8 mouse cellular contexts compared by ENCODE assay signal in the genomic region with DNA sequence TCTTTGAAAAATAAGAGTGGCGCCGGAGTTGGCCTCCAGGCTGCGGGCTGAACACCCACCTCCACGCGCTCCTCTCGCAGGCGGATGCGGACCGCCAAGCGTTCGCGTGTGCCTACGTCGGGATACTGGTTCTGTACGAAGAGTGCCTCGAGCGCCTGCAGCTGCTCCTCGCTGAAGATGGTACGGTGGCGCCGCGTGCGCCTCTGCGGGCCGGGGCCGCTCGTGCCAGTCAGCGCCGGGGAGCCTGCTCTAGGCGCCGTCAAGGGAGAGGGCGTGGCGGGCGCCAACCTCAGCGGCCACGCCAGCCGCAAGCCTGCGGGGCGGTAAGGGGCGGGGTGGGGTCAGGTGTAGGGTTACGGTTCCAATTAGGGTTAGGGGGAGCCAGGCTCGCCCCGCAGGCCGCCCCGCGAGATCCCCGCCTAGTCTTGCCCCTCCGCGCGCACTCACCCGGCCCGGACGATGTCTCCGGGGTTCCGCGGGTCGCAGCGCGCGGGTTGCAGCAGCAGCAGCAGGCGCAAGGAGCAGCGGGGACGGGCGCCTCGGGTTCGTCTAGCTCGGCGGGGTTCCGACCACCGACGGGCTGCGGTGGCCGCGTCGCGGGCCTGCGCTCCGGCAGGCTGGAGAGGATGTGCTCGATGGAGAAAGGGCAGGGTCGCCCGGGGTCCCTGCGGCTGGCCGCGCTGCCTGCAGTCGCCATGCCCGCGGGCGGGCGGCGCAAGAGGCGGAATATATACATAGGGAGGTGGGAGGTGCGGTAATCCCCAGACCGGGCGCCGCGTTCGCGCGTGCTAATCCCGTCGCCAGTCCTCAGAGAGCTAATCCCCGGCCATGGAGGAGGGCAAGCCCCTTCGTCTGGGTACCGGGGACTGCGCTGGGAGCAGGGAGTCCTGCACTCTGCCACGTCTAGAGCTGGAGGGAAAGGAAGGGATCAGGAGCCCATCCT. TPM values are rescaled to one million over a fixed set of nuclear protein-coding genes. Genes with fewer than 3 reads are reported as not detected.
DNase-seq lines count a peak whose midpoint lies in the region; ATAC-seq and TF ChIP-seq lines count a peak whose summit lies in the region.

Gene Gsc2, minus strand, starts transcription at position 753 of the 943 bp plus-strand sequence.

- H3K9ac ChIP-seq in heart, embryonic 16.5 days (ENCODE audit: low read length) = no peak within 1 kb of the TSS
- H3K9ac ChIP-seq in forebrain, embryonic 16.5 days (replicated peaks; ENCODE audit: low read depth, low read length) = peak within 1 kb of the TSS; percentile 26
- H3K9ac ChIP-seq in liver, embryonic 13.5 days = no peak within 1 kb of the TSS

- no peaks in the 10 kb centered on the region for H3K9me3 ChIP-seq in heart, embryonic 16.5 days (replicated peaks; ENCODE audit: control insufficient read depth, low read length)
- H3K9me3 ChIP-seq in forebrain, embryonic 16.5 days (ENCODE audit: control insufficient read depth, low read length) = no peaks in the 10 kb centered on the region
- no peaks in the 10 kb centered on the region for H3K9me3 ChIP-seq in liver, embryonic 13.5 days (replicated peaks)

- no peaks in the 10 kb centered on the region for H3K36me3 ChIP-seq in heart, embryonic 16.5 days (ENCODE audit: control insufficient read depth, insufficient read depth)
- H3K36me3 ChIP-seq in forebrain, embryonic 16.5 days (ENCODE audit: control insufficient read depth, insufficient read depth) = no peaks in the 10 kb centered on the region
- no peaks in the 10 kb centered on the region for H3K36me3 ChIP-seq in liver, embryonic 13.5 days
- no peaks in the 10 kb centered on the region for H3K36me3 ChIP-seq in small intestine, adult 2 months (ENCODE audit: control insufficient read depth, insufficient read depth, low read length)

- H3K4me2 ChIP-seq in heart, embryonic 16.5 days (ENCODE audit: low read depth, low read length) = peak within 1 kb of the TSS; percentile 61
- H3K4me2 ChIP-seq in forebrain, embryonic 16.5 days (ENCODE audit: low read length) = peak within 1 kb of the TSS; percentile 52
- H3K4me2 ChIP-seq in liver, embryonic 13.5 days = peak within 1 kb of the TSS; percentile 66

- peak within 1 kb of the TSS; percentile 36 for H3K4me3 ChIP-seq in heart, embryonic 16.5 days (ENCODE audit: low read length)
- peak within 1 kb of the TSS; percentile 36 for H3K4me3 ChIP-seq in forebrain, embryonic 16.5 days (replicated peaks; ENCODE audit: low read length)
- peak within 1 kb of the TSS; percentile 53 for H3K4me3 ChIP-seq in liver, embryonic 13.5 days (replicated peaks)
- H3K4me3 ChIP-seq in small intestine, adult 2 months (ENCODE audit: low read depth, low read length) = peak within 1 kb of the TSS; percentile 52

- no peak for TF ChIP-seq POLR2A in small intestine, adult 2 months (IDR thresholded peaks at IDR 0.05; ENCODE audit: low read depth, low read length)

- 0 out of 2 replicates have a peak, but pooled peaks have one; percentile 12 for ATAC-seq in heart, embryonic 16.5 days (replicated peaks; ENCODE audit: extremely low read depth, insufficient read depth, low FRiP score)
- peak; percentile 18; the same call in 1 of the 2 replicates for ATAC-seq in forebrain, embryonic 16.5 days
- ATAC-seq in liver, embryonic 13.5 days (ENCODE audit: low read depth) = no peak

- no peak for TF ChIP-seq CTCF in small intestine, adult 2 months (IDR thresholded peaks at IDR 0.05; ENCODE audit: extremely low read depth, insufficient read length, insufficient replicate concordance, low read depth, low read length)

- H3K27ac ChIP-seq in heart, embryonic 16.5 days (ENCODE audit: low read length) = no peak within 1 kb of the TSS
- no peak within 1 kb of the TSS for H3K27ac ChIP-seq in forebrain, embryonic 16.5 days (ENCODE audit: low read length)
- H3K27ac ChIP-seq in liver, embryonic 13.5 days = no peak within 1 kb of the TSS
- H3K27ac ChIP-seq in small intestine, adult 2 months (ENCODE audit: insufficient read depth, low read depth, low read length) = no peak within 1 kb of the TSS

- peaks cover 10% of the 10 kb centered on the region for H3K4me1 ChIP-seq in heart, embryonic 16.5 days (ENCODE audit: control insufficient read depth, insufficient read depth, low read length)
- H3K4me1 ChIP-seq in forebrain, embryonic 16.5 days (replicated peaks; ENCODE audit: control insufficient read depth, insufficient read depth, low read length) = peaks cover 22% of the 10 kb centered on the region
- H3K4me1 ChIP-seq in liver, embryonic 13.5 days (replicated peaks) = peaks cover 25% of the 10 kb centered on the region
- H3K4me1 ChIP-seq in small intestine, adult 2 months (ENCODE audit: control insufficient read depth, insufficient read depth, insufficient read length, low read length) = peaks cover 14% of the 10 kb centered on the region

- WGBS in heart, embryonic 16.5 days = under 1% methylated on average over 95 of the region's 106 CpGs
- WGBS in forebrain, embryonic 16.5 days = under 1% methylated on average over 103 of the region's 106 CpGs
- under 1% methylated on average over 105 of the region's 106 CpGs for WGBS in liver, embryonic 13.5 days (ENCODE audit: insufficient replicate concordance)
- WGBS in small intestine, adult 2 months = 1% methylated on average over 106 of the region's 106 CpGs

- H3K27me3 ChIP-seq in heart, embryonic 16.5 days (ENCODE audit: control insufficient read depth, insufficient read depth, low read length) = peaks cover 65% of the 10 kb centered on the region
- H3K27me3 ChIP-seq in forebrain, embryonic 16.5 days (replicated peaks; ENCODE audit: control insufficient read depth, insufficient read depth, low read length) = peaks cover 59% of the 10 kb centered on the region
- H3K27me3 ChIP-seq in liver, embryonic 13.5 days = peaks cover 78% of the 10 kb centered on the region
- peaks cover 32% of the 10 kb centered on the region for H3K27me3 ChIP-seq in small intestine, adult 2 months (ENCODE audit: control insufficient read depth, insufficient read depth, low read length)

- DNase-seq in heart, postnatal 14 days = no peak
- peak; percentile 83 for DNase-seq in ZHBTc4 (ENCODE audit: low read depth, low spot score)
- no peak for DNase-seq in liver, embryonic 13.5 days
- no peak for DNase-seq in cerebellum, adult 11-12 months
- no peak for DNase-seq in left cerebral cortex, adult 8-10 months (ENCODE audit: low spot score in 2 of 2)

- intact Hi-C loops in heart, postnatal 14 days (cut with DNase I) = loop anchor here (5.0 kb wide), 2 partner anchors 73 to 133 kb away; no protein-coding TSS in a partner anchor

RNA-seq across cellular contexts. Expression of gene Gsc2, which starts in this region (rescaled TPM):
- polyA plus RNA-seq in heart, embryonic 16.5 days (2015; fragmentation: Nextera tagmentation; extraction: Ambion mirVana) = not detected in 2 replicates
- total RNA-seq in heart, postnatal 14 days (2021) = not detected
- polyA plus RNA-seq in forebrain, embryonic 16.5 days (2015; fragmentation: Nextera tagmentation; extraction: Ambion mirVana) = 0.30 TPM in 1 of 2 replicates, not detected in the other
- not detected in 2 replicates for polyA plus RNA-seq in liver, embryonic 13.5 days (2015; fragmentation: Nextera tagmentation; extraction: Ambion mirVana)
- 0.36 TPM in 1 of 2 replicates, not detected in the other for polyA plus RNA-seq in small intestine, adult 2 months (2012; rRNA removed)
- total RNA-seq in left cerebral cortex, adult 8-10 months (2022) = under 1 TPM in 1 of 4 experiments, not detected in 3; 0.52 TPM

Comparison
In these comparisons a context has a peak if more than half of its experiments do, and no peak if none do; other contexts are left out.
1. Peak in ATAC-seq, H3K4me3 ChIP-seq and H3K4me2 ChIP-seq in heart, embryonic 16.5 days; RNA of the gene not detected or under 1 TPM.
2. Peak in ATAC-seq, H3K4me3 ChIP-seq, H3K9ac ChIP-seq and H3K4me2 ChIP-seq in forebrain, embryonic 16.5 days; RNA of the gene not detected or under 1 TPM.